Mouse (Mus musculus) MEL (cell line): ENCODE data around the gene Ptms. TPM values are rescaled to one million over a fixed set of nuclear protein-coding genes. Genes with fewer than 3 reads are reported as not detected.

Experiments used
- DNase-seq: peaks from one replicate; pipeline ENCODE4 v3.0.0; 2011; ENCODE audit warnings: low read depth, low spot score
- H3K27ac ChIP-seq: 2 replicates; pipeline ENCODE4 v1.5.1; 2012; ENCODE audit warnings: low read depth, mild to moderate bottlenecking, control low read depth, low read length, moderate library complexity; ENCODE audit not compliant: control insufficient read depth
- H3K27me3 ChIP-seq, 2 experiments: fragments of 150-350 bp in 1 of 2; sonication (generic) in 1 of 2; 2 replicates each; pipeline ENCODE4 v1.6.1; 2012; ENCODE audit warnings: low read length in 2 of 2, mild to moderate bottlenecking in 2 of 2, improper control_type of control experiment in 1 of 2, moderate library complexity in 1 of 2; ENCODE audit not compliant: insufficient read depth in 2 of 2, control insufficient read depth in 1 of 2
- H3K36me3 ChIP-seq, 2 experiments: 2 replicates each; pipeline ENCODE4 v1.6.1; 2012 to 2014; ENCODE audit warnings: low read length in 2 of 2, improper control_type of control experiment in 1 of 2, inconsistent platforms in 1 of 2, mild to moderate bottlenecking in 1 of 2; ENCODE audit not compliant: insufficient read depth in 2 of 2, control insufficient read depth in 1 of 2
- H3K4me1 ChIP-seq, 2 experiments: fragments of 150-350 bp in 1 of 2; sonication (generic) in 1 of 2; 2 replicates each; pipeline ENCODE4 v1.6.1; 2012; ENCODE audit warnings: low read length in 2 of 2, improper control_type of control experiment in 1 of 2, mild to moderate bottlenecking in 1 of 2; ENCODE audit not compliant: insufficient read depth in 2 of 2, control insufficient read depth in 1 of 2
- H3K4me3 ChIP-seq, 2 experiments: fragments of 150-350 bp in 1 of 2; sonication (generic) in 1 of 2; 2 replicates each; pipeline ENCODE4 v1.5.1; 2012; ENCODE audit warnings: low read depth in 2 of 2, low read length in 2 of 2, mild to moderate bottlenecking in 2 of 2, moderate library complexity in 2 of 2, control low read depth in 1 of 2, improper control_type of control experiment in 1 of 2; ENCODE audit not compliant: control insufficient read depth in 1 of 2, insufficient read depth in 1 of 2
- H3K79me2 ChIP-seq: 2 replicates; pipeline ENCODE4 v1.6.1; 2012; ENCODE audit warnings: mild to moderate bottlenecking, low read length, moderate library complexity; ENCODE audit not compliant: control insufficient read depth, poor library complexity, insufficient read depth
- H3K9ac ChIP-seq: 2 replicates; pipeline ENCODE4 v1.6.1; 2012; ENCODE audit warnings: low read depth, mild to moderate bottlenecking, control low read depth, low read length, moderate library complexity; ENCODE audit not compliant: control insufficient read depth, poor library complexity, severe bottlenecking
- H3K9me3 ChIP-seq: fragments of 150-350 bp; sonication (generic); replicated peaks from 2 replicates; pipeline ENCODE4 v1.6.1; 2012; ENCODE audit warnings: mild to moderate bottlenecking, low read length, improper control_type of control experiment, moderate library complexity; ENCODE audit not compliant: insufficient read depth
- BHLHE40 ChIP-seq: IDR thresholded peaks from 2 replicates; pipeline ENCODE4 v1.6.1; 2012; ENCODE audit warnings: low read depth, mild to moderate bottlenecking, inconsistent platforms, low read length, improper control_type of control experiment, borderline replicate concordance
- CHD1 ChIP-seq: IDR thresholded peaks from 2 replicates; pipeline ENCODE4 v1.6.1; 2012; ENCODE audit warnings: low read depth, mild to moderate bottlenecking, inconsistent platforms, low read length, improper control_type of control experiment
- ELF1 ChIP-seq: IDR thresholded peaks from 2 replicates; pipeline ENCODE4 v1.6.1; 2014; ENCODE audit warnings: low read depth, mild to moderate bottlenecking, inconsistent platforms, low read length, improper control_type of control experiment, moderate library complexity
- GATA1 ChIP-seq: IDR thresholded peaks from 2 replicates; pipeline ENCODE4 v1.6.1; 2011; ENCODE audit warnings: low read depth, low read length, improper control_type of control experiment
- JUND ChIP-seq: IDR thresholded peaks from 2 replicates; pipeline ENCODE4 v1.6.1; 2011; ENCODE audit warnings: low read depth, mild to moderate bottlenecking, improper control_type of control experiment, low read length
- MAFK ChIP-seq: IDR thresholded peaks from 2 replicates; pipeline ENCODE4 v1.6.1; 2011; ENCODE audit warnings: low read depth, mild to moderate bottlenecking, low read length, improper control_type of control experiment, borderline replicate concordance
- MAZ ChIP-seq: IDR thresholded peaks from 2 replicates; pipeline ENCODE4 v1.6.1; 2012; ENCODE audit warnings: low read depth, mild to moderate bottlenecking, inconsistent platforms, low read length, improper control_type of control experiment
- NELFE ChIP-seq: IDR thresholded peaks from 2 replicates; pipeline ENCODE4 v1.6.1; 2011; ENCODE audit warnings: low read depth, low read length, improper control_type of control experiment
- POLR2AphosphoS2 ChIP-seq: IDR thresholded peaks from 2 replicates; pipeline ENCODE4 v1.6.1; 2011; ENCODE audit warnings: low read length, improper control_type of control experiment
- POLR2AphosphoS5 ChIP-seq: IDR thresholded peaks from 2 replicates; pipeline ENCODE4 v1.6.1; 2012; ENCODE audit warnings: low read depth, borderline replicate concordance, mild to moderate bottlenecking, inconsistent platforms, low read length, moderate library complexity, mixed read lengths
- SIN3A ChIP-seq: IDR thresholded peaks from 2 replicates; pipeline ENCODE4 v1.6.1; 2012; ENCODE audit warnings: low read length, improper control_type of control experiment, inconsistent platforms
- TAL1 ChIP-seq: IDR thresholded peaks from 2 replicates; pipeline ENCODE4 v1.6.1; 2012; ENCODE audit warnings: mild to moderate bottlenecking, inconsistent platforms, low read length, moderate library complexity, mixed read lengths
- USF2 ChIP-seq, 2 experiments: IDR thresholded peaks; 2 replicates each; pipeline ENCODE4 v1.6.1; 2011 to 2012; ENCODE audit warnings: improper control_type of control experiment in 2 of 2, low read length in 2 of 2, borderline replicate concordance in 1 of 2, inconsistent platforms in 1 of 2, low read depth in 1 of 2, mild to moderate bottlenecking in 1 of 2; ENCODE audit not compliant: insufficient read depth in 1 of 2
- ZKSCAN1 ChIP-seq: IDR thresholded peaks from 2 replicates; pipeline ENCODE4 v1.6.1; 2012; ENCODE audit warnings: low read depth, mild to moderate bottlenecking, inconsistent platforms, low read length, improper control_type of control experiment, moderate library complexity
- ZNF384 ChIP-seq: IDR thresholded peaks from 2 replicates; pipeline ENCODE4 v1.6.1; 2012; ENCODE audit warnings: low read depth, mild to moderate bottlenecking, inconsistent platforms, low read length, improper control_type of control experiment
- polyA plus RNA-seq, 2 experiments: library from polyadenylated mRNA; stranded (reverse) in 1 of 2; unstranded in 1 of 2; fragments of >175 nt in 1 of 2; fragments of >200 nt in 1 of 2; gene quantifications; 2 replicates each; pipeline versions ENCODE4 v1.2.1 to v1.2.4; 2012; ENCODE audit warnings: low replicate concordance in 2 of 2, low read depth in 1 of 2; ENCODE audit not compliant: insufficient read length in 2 of 2, insufficient read depth in 1 of 2, missing spikeins in 1 of 2
- total RNA-seq: library from RNA; depleted of rRNA; stranded (reverse); fragments of 300-350 nt; gene quantifications from 2 replicates; pipeline ENCODE4 v1.2.3, GENCODE M21; 2012

Ptms gene
- total and polyA plus RNA-seq, 3 experiments, result 31.8 to 177 TPM; not detected in 1

GRCm38 (mm10) chr6:124953991-124954715 is 34.2 kb upstream of the Ptms start:
- Histone ChIP-seq H3K9ac (no peak overlapping the region), H3K4me1 (no peaks in the 10 kb centered on the region), H3K79me2 (no peaks in the 10 kb centered on the region)
- DNase-seq, result no peak
- TF ChIP-seq MAZ, result no peak
- no peak for TF ChIP-seq NELFE
- TF ChIP-seq POLR2AphosphoS2, result no peak
- TF ChIP-seq ZKSCAN1, result no peak
- no peak for TF ChIP-seq POLR2AphosphoS5
- TF ChIP-seq, all 39 proteins: peak for 0
- Histone ChIP-seq H3K4me3 (no peak overlapping the region), H3K36me3 (peaks cover 0 to 2% of the 10 kb centered on the region in 2 experiments; a peak in 2 of 4 replicates), H3K27me3 (no peaks in the 10 kb centered on the region), H3K9me3 (no peaks in the 10 kb centered on the region), H3K27ac (no peak overlapping the region)

GRCm38 (mm10) chr6:124943526-124943925 is 23.6 kb upstream of the Ptms start:
- no peak overlapping the region for H3K9ac ChIP-seq
- no peak overlapping the region for H3K4me3 ChIP-seq
- H3K9me3 ChIP-seq, result no peaks in the 10 kb centered on the region
- H3K27me3 ChIP-seq, result no peaks in the 10 kb centered on the region
- no peaks in the 10 kb centered on the region for H3K4me1 ChIP-seq
- no peaks in the 10 kb centered on the region for H3K79me2 ChIP-seq
- no peaks in the 10 kb centered on the region for H3K36me3 ChIP-seq
- no peak overlapping the region for H3K27ac ChIP-seq
- TF ChIP-seq ELF1 (no peak), JUND (no peak), BHLHE40 (no peak), TAL1 (no peak), ZNF384 (no peak), CHD1 (no peak), MAFK (no peak), POLR2AphosphoS2 (no peak), GATA1 (no peak), SIN3A (no peak), MAZ (no peak), USF2 (IDR thresholded peaks at IDR 0.05; ENCODE audit: borderline replicate concordance in 1 of 2, insufficient read depth in 1 of 2, low read depth in 1 of 2, low read length in 2 of 2) (no peak)
- no peak for DNase-seq
